Mouse (Mus musculus) retina, adult 2 months (tissue): Measurements from ENCODE around the gene Hs2st1.

Experiments
- DNase-seq: peaks from one replicate; pipeline ENCODE4 v3.0.0-alpha.2; 2012; ENCODE audit warnings: low read depth, low spot score

The Hs2st1 gene

DNA sequence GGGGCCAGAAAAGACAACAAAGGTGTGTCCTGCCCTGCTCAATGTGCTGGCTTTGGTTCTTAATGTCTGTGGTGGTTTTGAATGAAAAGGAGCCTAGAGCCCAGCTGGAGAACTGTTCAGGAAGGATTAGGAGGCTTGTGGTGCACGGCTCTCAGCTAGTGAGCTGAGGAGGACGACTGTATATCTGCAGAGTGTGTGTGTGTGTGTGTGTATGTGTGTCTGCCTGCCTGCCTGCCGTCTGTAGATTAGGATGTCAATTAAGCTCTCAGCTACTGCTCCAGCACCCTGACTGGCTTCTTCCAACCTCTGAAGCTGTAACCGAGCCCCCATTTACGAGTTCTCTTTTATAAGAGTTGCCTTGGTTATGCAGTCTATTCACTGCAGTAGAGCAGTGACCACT, 62.1 kb downstream of the Hs2st1 start:
- DNase-seq: no peak

DNA sequence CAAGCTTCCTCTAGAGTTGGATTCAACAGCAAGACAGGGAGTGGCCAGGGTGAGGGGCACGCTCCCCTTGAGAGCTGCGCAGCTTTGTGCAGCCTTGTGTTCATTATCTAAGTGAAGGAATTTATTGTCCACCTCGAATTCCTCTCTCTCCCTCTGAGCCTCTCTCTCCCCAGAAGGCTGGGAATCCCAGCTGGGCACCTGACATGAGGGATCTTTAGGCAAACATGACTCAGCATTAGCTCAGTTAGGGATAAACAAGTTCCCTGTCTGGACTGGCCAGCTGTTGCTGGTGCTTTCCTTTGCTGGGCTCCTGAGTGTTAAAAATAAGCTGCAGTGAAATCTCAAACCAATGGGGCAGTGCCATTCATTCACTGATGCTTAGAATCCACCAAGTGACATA, 63.8 kb downstream of the Hs2st1 start:
- peak; percentile 15 for DNase-seq

DNA sequence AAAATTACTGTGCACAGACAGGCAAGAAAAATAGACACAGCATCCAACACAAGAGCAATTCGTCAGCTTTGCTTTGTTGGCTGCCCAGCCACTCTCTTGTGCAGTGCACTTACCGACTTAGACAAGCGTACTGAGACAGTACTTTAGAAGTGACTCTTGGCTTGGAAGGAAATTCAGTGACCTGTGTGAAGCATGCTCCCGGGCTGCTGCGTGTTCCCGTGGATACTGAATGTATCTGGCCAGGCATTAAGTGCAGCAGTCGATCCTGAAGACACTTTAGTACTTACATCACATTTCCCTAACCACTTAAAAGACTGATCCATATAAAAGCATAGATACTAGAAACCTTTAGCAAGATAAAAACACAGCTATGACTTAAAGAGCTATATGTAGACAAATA, 68.1 kb downstream of the Hs2st1 start:
- DNase-seq: no peak

- no peak for DNase-seq
Measured at GRCm38 (mm10) chr3:144496762-144497161, 73.2 kb downstream of the Hs2st1 start.

- DNase-seq: no peak
Measured at GRCm38 (mm10) chr3:144494838-144495237, 75.1 kb downstream of the Hs2st1 start.

DNA sequence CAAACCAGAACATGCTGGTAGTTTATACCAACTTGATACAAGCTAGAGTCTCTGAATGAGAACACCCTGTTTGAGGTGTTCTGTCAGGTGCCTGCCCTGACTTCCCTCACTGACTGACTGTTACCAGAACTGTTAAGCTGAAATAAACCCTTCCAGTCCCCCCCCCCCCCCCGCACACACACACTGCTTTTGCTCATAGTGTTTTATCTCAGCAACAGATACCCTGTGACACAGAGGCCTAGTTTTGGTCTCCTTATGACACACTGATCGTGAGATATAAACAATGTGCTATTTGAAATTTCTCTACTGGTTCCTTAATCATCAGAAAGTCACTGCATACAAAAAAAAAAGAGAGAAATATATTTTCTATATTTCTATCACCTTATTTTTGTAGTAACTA, 81.2 kb downstream of the Hs2st1 start:
- no peak for DNase-seq

GRCm38 (mm10) chr3:144480595-144480994, 89.4 kb downstream of the Hs2st1 start:
- DNase-seq: no peak

DNA sequence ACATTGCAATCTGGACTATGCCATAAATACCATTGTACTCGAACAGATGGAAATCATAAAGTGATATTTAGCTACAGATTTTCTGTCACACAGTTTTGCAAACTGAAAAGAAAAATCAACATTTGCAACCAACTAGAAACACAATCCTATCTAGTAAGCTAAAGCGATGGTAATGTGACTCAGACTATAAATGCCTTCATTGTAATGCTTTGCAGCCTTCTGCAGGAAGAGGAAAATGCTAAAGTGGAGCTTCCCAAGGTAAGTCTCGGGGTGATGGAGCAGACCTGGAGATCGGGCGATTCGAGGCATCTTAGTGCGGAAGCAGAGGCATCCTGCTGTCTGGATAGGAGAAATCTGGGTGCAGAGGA, 91.6 kb downstream of the Hs2st1 start:
- DNase-seq: no peak

DNA sequence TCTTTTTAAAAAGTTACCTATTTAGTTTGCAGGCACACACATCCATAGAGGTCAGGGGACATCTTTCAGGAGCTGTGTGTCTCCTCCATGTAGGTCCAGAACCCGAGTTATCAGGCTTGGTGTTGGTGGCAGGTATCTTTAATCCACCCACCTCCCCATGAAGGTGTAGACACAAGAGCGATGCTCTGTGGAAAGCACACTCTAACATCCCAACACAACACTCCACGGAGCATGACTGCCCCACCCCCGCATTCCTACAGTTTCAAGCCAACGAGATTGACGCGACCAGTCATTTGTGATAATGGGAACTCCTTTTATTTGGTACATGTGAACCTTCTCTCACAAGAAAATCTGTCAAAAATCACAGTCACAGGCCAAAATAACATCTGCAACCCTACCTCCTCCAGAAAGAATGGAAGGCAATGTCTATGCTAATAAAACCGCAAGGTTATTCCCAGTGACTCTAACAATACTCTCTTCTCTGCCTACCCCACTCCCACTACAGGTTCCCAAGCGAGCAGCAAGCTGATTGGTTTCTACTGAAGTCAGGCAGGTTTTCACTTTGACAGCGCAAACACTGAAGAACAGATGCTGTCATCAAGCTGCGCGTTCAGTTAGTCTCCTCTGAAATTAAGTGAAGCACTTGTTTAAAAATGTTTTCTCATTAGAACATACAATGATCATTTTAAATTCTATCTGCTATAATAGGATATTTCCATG, 92.1 kb downstream of the Hs2st1 start:
- no peak for DNase-seq

DNA sequence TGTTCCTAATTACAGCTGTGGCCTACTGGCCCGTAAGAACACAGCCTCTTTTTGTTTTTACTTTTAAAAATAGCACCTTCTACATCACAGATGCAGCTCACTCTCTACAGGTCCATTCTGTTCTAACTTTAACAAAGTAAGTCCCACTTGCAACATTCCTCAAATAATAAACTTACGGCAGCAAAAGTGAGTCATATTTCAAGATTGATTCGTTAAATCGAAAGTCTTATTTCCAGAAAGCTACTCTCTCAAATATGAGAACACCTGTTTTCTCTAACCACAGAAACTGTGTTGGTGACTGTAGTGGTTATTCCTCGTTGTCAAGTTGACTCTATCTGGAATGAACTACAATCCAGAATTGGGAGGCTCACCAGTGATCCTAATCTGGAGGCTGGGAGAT, 94.1 kb downstream of the Hs2st1 start:
- no peak for DNase-seq

DNA sequence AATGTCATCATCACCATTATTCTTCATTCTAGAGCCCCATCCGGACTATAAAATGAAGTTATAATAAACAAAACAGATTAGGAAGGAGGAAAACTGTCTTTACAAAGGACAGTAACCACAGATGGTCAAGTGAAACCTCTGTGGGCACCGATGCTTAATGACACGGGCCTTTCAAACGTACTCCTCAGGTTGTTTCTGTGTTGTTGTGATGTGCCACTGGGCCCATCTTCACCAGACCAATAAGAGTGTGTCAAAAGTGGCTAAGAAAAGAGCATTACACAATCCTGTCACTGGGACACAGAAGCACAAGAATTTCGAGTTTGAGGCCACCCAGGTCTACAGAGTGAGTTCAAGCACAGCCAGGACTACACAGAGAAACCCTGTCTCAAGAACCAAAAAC, 95.3 kb downstream of the Hs2st1 start:
- DNase-seq: no peak

- DNase-seq: no peak
Measured at GRCm38 (mm10) chr3:144471954-144472353, 98.0 kb downstream of the Hs2st1 start.

DNA sequence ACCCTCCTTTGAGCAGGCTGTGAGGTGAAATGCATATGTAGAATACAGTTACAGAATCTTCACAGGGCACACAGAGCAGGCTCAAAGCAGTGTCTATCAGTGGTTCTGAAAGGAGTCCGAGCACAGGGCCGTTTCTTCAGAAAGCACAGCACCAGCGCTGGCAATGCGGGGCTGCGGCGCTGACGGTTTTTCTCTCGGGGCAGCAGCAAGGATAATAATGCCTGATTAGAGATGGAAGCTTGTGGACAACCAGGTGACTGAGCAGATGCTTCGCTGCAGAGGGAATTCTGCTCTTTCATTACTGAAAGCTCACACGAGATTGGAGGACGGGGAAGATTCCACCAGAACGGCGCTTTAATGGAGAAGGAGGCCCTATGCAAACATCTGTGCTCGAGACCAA, 99.1 kb downstream of the Hs2st1 start:
- no peak for DNase-seq

DNA sequence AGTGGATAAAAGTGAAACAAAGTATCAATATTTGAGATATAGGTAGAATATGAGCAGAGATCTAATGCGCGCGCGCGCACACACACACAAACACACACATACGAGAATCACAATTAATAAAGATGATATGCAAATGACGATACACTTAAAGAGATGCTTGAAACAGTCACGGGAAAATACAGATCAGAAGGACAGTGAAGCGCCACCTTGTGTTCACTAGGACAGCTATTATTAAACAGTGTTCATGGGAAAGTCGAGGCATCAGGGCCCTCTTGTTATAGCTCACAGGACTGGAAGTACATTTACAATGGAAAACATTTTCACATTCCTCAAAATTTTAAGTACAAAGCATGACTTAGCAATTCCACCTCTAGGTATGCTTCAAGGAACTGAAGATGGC, 102.5 kb downstream of the Hs2st1 start:
- no peak for DNase-seq

GRCm38 (mm10) chr3:144466108-144466678, 103.8 kb downstream of the Hs2st1 start:
- no peak for DNase-seq

DNA sequence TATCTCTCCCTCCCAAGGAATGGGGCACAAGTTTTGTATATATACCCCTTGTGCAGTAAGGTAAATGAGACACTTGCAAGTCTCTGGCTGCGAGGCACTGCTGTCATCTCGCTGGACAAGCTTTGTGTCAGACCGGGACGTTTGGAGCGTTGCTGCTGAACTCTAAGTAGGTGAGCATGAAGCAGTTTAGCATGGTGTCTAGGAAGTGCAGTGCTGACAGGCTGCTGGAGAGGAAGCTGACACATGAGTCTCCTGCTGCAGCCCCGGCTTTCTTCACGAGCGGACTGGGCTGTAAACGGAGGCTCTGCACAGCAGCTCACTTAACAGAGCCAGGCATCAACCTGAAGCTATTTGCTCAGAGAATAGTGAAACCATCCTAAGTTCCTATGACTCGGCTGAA, 107.3 kb downstream of the Hs2st1 start:
- DNase-seq: no peak

DNA sequence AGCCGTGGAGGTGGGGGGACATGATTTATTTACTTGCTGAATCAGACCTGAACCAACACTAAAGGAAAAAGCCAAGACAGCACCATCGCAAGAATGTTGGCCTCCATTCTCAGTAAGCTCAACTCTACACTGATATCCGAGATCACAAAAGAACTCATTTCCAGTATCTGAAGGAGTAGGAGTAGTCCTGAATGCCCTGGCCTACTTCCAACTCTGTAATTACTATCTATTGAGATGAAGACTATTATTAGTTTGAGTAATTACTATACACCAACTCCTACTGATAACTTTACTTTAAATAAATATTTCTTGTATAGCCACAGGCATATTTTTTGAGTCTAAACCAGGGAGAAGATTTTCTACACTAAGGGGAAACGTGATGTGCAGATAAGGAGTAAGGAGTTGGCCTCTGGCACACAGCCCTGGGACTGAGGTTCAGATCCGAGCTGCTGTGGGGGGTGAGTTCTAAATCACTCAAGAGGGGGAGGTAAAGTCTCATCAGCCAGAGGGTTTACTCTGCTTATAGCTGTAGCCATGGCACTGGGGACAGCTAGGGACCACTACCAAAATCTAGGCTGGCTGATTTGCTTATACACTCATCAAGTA, 109.7 kb downstream of the Hs2st1 start:
- DNase-seq: no peak

DNA sequence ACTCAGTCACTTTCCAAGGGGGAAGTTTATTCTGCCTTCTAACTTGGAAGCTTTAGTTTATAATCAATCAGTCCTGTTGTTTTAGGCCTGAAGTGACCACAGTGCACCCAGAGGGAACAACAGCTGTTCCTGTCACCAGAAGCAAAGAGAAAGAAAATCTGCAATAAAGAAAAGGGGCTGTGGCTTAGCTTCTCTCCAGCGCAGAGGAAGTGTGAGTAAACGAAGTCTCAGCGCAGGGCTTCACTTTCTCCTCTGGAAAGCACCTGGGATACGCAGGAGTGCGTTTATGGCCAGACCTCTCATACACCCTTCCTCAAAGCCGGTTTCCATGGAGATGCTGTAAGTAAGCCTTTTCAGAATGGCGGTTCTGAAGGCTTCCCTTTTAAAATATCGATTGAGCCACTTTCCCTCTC, 110.7 kb downstream of the Hs2st1 start:
- DNase-seq: no peak

- peak; percentile 58 for DNase-seq
Measured at GRCm38 (mm10) chr3:144453701-144454430, 116.1 kb downstream of the Hs2st1 start.

- DNase-seq: no peak
Measured at GRCm38 (mm10) chr3:144448977-144449376, 121.0 kb downstream of the Hs2st1 start.

DNA sequence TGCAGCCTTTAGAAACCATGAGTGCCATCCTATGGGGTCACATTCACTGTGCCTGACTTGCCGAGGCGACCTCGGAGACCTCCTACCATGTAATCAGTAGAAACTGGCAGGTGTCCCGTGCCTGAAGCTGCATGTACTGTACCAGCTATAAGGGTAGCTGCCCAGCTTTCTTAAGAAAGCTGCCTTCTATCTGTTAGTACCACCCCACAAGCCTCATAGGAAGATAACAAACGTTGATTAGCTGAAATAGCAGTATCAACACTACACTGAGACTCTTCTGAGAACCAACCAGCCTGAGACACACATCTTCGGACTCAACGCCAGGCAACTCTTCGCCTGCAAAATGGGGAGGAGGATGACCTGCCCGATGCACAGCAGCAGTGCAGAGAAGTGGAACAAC, 122.1 kb downstream of the Hs2st1 start:
- no peak for DNase-seq

DNA sequence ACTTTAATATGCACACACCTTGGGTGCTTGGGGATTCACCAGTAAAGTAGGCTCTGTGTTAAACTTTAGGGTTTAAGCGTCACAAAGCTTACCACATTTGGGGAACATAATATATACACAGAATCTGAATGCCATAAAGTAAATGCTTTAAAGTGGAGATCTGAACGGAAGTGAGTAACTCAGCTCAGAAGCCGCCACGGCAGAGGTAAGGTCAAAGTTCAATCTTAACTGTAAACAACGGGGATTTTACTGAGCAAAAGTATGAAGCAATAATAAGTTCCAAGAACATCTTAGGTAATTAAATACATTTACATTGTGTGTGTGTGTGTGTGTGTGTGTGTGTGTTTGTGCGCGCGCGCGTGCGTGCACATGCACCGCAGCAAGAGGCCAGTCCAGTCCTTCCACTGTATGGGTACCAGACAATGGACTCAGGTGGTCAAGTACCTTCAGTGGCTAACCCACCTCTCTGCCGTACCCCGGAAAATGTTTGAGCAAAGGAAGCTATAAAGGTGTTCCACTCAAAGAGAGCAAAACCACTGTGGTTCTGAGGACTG, 123.8 kb downstream of the Hs2st1 start:
- DNase-seq: no peak
